Mouse (Mus musculus) midbrain, embryonic 13.5 days (tissue): ENCODE measurements at regions not wholly inside any gene's neighbourhood (a gene's known extent, or its start where the extent isn't known, plus 50 kb on each side); places are given as distances from the start of the nearest gene placed in this dataset.

Source experiments
- ATAC-seq: fragments of 200-750 bp; cut with Nextera tagmentation; 2 replicates; pipeline ENCODE4 v1.8.0; 2017; ENCODE audit warnings: mild to moderate bottlenecking, moderate TSS enrichment, moderate library complexity
- H3K27ac ChIP-seq: fragments of 300-500 bp; sonication (generic); 2 replicates; pipeline ENCODE4 v1.5.1; 2015; ENCODE audit warnings: inconsistent platforms, mild to moderate bottlenecking, moderate library complexity
- H3K27me3 ChIP-seq: fragments of 300-500 bp; sonication (generic); 2 replicates; pipeline ENCODE4 v1.6.1; 2015; ENCODE audit warnings: mild to moderate bottlenecking, inconsistent platforms
- H3K36me3 ChIP-seq: fragments of 300-500 bp; sonication (generic); 2 replicates; pipeline ENCODE4 v1.6.1; 2015; ENCODE audit warnings: mild to moderate bottlenecking, inconsistent platforms
- H3K4me1 ChIP-seq: fragments of 300-500 bp; sonication (generic); replicated peaks from 2 replicates; pipeline ENCODE4 v1.6.1; 2015; ENCODE audit warnings: inconsistent platforms
- H3K4me2 ChIP-seq: fragments of 300-500 bp; sonication (generic); replicated peaks from 2 replicates; pipeline ENCODE4 v1.6.1; 2015; ENCODE audit warnings: moderate library complexity, mild to moderate bottlenecking, inconsistent platforms
- H3K4me3 ChIP-seq: fragments of 300-500 bp; sonication (generic); replicated peaks from 2 replicates; pipeline ENCODE4 v1.5.1; 2015; ENCODE audit warnings: mild to moderate bottlenecking, inconsistent platforms
- H3K9ac ChIP-seq: fragments of 300-500 bp; sonication (generic); replicated peaks from 2 replicates; pipeline ENCODE4 v1.6.1; 2015; ENCODE audit warnings: mild to moderate bottlenecking, inconsistent platforms
- H3K9me3 ChIP-seq: fragments of 300-500 bp; sonication (generic); 2 replicates; pipeline ENCODE4 v1.6.1; 2016; ENCODE audit warnings: mild to moderate bottlenecking, inconsistent platforms
- WGBS: fragments of 180-500 bp; shearing (Covaris S2); methylation state at CpG from one replicate; pipeline ENCODE4 v1.1.7; 2015; 5-methylcytosine and 5-hydroxymethylcytosine counted together

- H3K4me2 ChIP-seq: no peak overlapping the region
- no peak overlapping the region for H3K4me3 ChIP-seq
- H3K27me3 ChIP-seq: no peaks in the 10 kb centered on the region
- H3K4me1 ChIP-seq: no peaks in the 10 kb centered on the region
- 94% methylated on average over 6 of the region's 6 CpGs for whole genome bisulfite sequencing
- no peak overlapping the region for H3K9ac ChIP-seq
- ATAC-seq: no peak
- 0 out of 2 replicates have a peak, but pooled peaks cover 7% of the 10 kb centered on the region for H3K9me3 ChIP-seq
- H3K27ac ChIP-seq: no peak overlapping the region
- H3K36me3 ChIP-seq: no peaks in the 10 kb centered on the region
Measured at GRCm38 (mm10) chr1:39047316-39047715, 61.9 kb downstream of the Pdcl3 start.

- no peak overlapping the region for H3K4me3 ChIP-seq
- ATAC-seq: no peak
- WGBS: 78% methylated on average over 6 of the region's 6 CpGs
- H3K4me1 ChIP-seq: no peaks in the 10 kb centered on the region
- H3K4me2 ChIP-seq: no peak overlapping the region
- no peaks in the 10 kb centered on the region for H3K27me3 ChIP-seq
- H3K36me3 ChIP-seq: no peaks in the 10 kb centered on the region
- no peaks in the 10 kb centered on the region for H3K9me3 ChIP-seq
- H3K9ac ChIP-seq: no peak overlapping the region
- H3K27ac ChIP-seq: no peak overlapping the region
Measured at GRCm38 (mm10) chr1:39057304-39057703, 71.9 kb downstream of the Pdcl3 start.

- no peaks in the 10 kb centered on the region for H3K9me3 ChIP-seq
- no peak for ATAC-seq
- no peak overlapping the region for H3K9ac ChIP-seq
- H3K4me2 ChIP-seq: no peak overlapping the region
- no peak overlapping the region for H3K27ac ChIP-seq
- H3K27me3 ChIP-seq: no peaks in the 10 kb centered on the region
- H3K4me1 ChIP-seq: no peaks in the 10 kb centered on the region
- 93% methylated on average over 6 of the region's 6 CpGs for WGBS
- H3K36me3 ChIP-seq: no peaks in the 10 kb centered on the region
- no peak overlapping the region for H3K4me3 ChIP-seq
Measured at GRCm38 (mm10) chr1:39062509-39062908, 77.1 kb downstream of the Pdcl3 start.

- H3K9me3 ChIP-seq: no peaks in the 10 kb centered on the region
- no peak overlapping the region for H3K4me3 ChIP-seq
- no peak overlapping the region for H3K27ac ChIP-seq
- WGBS: 78% methylated on average over 13 of the region's 13 CpGs
- no peak for ATAC-seq
- no peaks in the 10 kb centered on the region for H3K4me1 ChIP-seq
- H3K4me2 ChIP-seq: no peak overlapping the region
- no peaks in the 10 kb centered on the region for H3K36me3 ChIP-seq
- H3K9ac ChIP-seq: no peak overlapping the region
- H3K27me3 ChIP-seq: no peaks in the 10 kb centered on the region
Measured at GRCm38 (mm10) chr1:39063666-39064385, 78.4 kb downstream of the Pdcl3 start.

DNA sequence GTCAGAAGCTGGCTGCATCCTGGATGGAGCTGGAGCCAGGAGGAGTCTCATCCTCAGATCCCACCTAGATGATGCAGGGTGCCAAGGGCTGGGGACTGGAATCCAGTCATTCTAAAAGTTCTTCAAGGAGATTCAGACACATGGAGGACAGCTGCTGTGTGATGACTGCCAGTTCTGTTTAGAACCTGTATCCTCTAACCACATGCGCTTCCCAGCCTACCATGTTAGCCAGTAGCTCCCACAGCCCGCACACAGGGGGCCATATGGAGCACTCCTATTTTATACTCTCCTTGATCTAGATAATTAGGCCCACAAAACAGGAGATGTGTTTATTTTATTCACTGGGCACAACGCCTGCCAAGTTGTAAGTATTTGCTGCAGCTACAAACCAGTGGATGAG is 79.4 kb downstream of the Pdcl3 start:
- no peak overlapping the region for H3K4me3 ChIP-seq
- no peaks in the 10 kb centered on the region for H3K4me1 ChIP-seq
- WGBS: 92% methylated on average over 3 of the region's 3 CpGs
- no peak overlapping the region for H3K27ac ChIP-seq
- H3K27me3 ChIP-seq: no peaks in the 10 kb centered on the region
- no peaks in the 10 kb centered on the region for H3K9me3 ChIP-seq
- ATAC-seq: no peak
- no peaks in the 10 kb centered on the region for H3K36me3 ChIP-seq
- H3K9ac ChIP-seq: no peak overlapping the region
- H3K4me2 ChIP-seq: no peak overlapping the region

- Histone ChIP-seq H3K4me1 (no peaks in the 10 kb centered on the region), H3K27ac (no peak overlapping the region), H3K4me3 (no peak overlapping the region), H3K9ac (no peak overlapping the region), H3K27me3 (no peaks in the 10 kb centered on the region), H3K4me2 (no peak overlapping the region), H3K9me3 (no peaks in the 10 kb centered on the region), H3K36me3 (no peaks in the 10 kb centered on the region)
- WGBS: 66% methylated on average over 3 of the region's 3 CpGs
- ATAC-seq: no peak
Measured at GRCm38 (mm10) chr1:39067901-39068300, 82.5 kb downstream of the Pdcl3 start.

DNA sequence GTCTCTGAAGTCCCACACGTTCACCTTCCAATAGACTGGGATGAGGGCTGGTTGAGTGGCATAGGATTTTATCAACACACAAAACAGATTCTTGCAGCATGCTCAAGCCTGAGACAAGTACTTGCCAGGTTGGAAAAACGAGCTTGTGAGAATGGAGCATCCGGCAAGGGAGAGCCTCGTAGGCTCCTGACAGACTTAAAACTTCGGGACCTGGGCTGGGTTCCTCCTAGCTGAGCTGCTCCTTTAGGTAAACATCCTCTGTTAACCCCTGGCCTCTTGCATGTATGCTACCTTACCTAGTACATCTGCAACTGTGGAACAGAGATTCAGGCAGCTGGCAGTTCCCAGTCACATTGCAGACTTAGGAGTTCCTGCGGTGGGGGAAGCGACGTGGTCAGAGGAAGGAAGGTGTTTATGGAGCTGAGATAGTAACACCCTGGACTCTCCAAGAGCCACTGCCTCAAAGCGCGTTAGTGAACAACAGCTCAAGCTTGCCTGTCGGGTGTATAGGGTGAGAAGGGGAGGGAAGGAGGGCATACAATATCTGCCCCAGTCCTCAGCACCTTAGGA is 83.8 kb downstream of the Pdcl3 start:
- ATAC-seq: no peak
- Histone ChIP-seq H3K36me3 (no peaks in the 10 kb centered on the region), H3K4me1 (no peaks in the 10 kb centered on the region), H3K9ac (no peak overlapping the region), H3K27ac (no peak overlapping the region), H3K4me3 (no peak overlapping the region), H3K4me2 (no peak overlapping the region), H3K9me3 (no peaks in the 10 kb centered on the region), H3K27me3 (no peaks in the 10 kb centered on the region)
- 80% methylated on average over 11 of the region's 11 CpGs for WGBS

GRCm38 (mm10) chr1:39069676-39070075 is 84.3 kb downstream of the Pdcl3 start:
- ATAC-seq: no peak
- H3K27ac ChIP-seq: no peak overlapping the region
- H3K4me2 ChIP-seq: no peak overlapping the region
- H3K9ac ChIP-seq: no peak overlapping the region
- WGBS: 78% methylated on average over 7 of the region's 7 CpGs
- no peaks in the 10 kb centered on the region for H3K27me3 ChIP-seq
- H3K4me3 ChIP-seq: no peak overlapping the region
- H3K36me3 ChIP-seq: no peaks in the 10 kb centered on the region
- H3K9me3 ChIP-seq: no peaks in the 10 kb centered on the region
- H3K4me1 ChIP-seq: no peaks in the 10 kb centered on the region

DNA sequence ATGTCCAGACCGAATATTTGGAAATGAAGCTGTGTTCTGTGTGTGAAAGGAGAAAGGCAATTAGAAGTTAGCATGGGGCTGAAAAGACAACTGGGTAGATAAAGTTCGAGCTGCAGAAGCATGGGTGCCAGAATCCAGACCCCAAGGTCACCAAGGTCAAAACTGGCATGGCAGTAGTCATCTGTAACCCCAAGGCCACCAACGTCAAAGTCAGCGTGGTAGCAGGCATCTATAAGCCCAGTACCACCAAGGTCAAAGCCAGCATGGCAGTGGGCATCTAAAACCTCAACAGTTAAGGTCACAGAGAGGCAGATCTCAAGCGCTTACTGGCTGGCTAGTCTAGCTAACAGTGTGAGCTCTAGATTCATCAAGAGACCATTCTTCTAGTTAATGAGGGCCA is 90.6 kb downstream of the Pdcl3 start:
- Histone ChIP-seq H3K9me3 (no peaks in the 10 kb centered on the region), H3K4me3 (no peak overlapping the region), H3K36me3 (no peaks in the 10 kb centered on the region), H3K27me3 (no peaks in the 10 kb centered on the region), H3K9ac (no peak overlapping the region), H3K4me1 (no peaks in the 10 kb centered on the region), H3K27ac (no peak overlapping the region), H3K4me2 (no peak overlapping the region)
- no peak for ATAC-seq
- 88% methylated on average over 5 of the region's 5 CpGs for WGBS

DNA sequence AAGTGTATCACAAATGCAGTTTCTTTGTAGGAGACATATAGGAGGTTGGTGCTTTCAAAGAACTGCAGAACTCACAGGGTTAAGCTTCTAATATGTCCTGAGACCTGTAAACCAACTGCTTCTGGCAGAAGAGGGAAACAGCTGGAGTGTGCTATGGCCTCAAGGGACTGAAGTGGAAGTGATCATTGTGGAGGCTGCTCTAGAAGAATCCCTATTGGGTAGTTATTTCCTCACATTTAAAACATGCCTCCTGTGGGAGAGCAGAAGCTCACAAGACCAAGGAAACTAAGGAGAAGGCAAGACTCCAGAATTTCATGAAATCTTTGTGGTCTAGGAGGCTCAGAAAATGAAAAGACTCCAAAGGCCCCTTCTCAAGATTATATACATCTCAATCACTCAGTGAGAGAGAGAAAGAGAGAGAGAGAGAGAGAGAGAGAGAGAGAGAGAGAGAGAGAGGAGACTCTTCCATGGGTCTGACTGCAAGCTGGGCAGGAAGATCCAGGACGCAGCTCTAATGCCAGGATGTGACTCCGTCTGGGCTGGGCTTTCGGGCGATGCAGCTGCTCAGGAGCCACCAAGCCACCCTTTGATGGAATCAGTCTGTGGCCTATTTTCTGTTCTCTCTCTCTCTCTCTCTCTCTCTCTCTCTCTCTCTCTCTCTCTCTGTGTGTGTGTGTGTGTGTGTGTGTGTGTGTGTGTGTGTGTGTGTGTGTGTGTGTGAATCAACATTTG is 93.3 kb downstream of the Pdcl3 start:
- Histone ChIP-seq H3K4me1 (no peaks in the 10 kb centered on the region), H3K27me3 (no peaks in the 10 kb centered on the region), H3K4me3 (no peak overlapping the region), H3K9me3 (no peaks in the 10 kb centered on the region), H3K36me3 (no peaks in the 10 kb centered on the region), H3K4me2 (no peak overlapping the region), H3K27ac (no peak overlapping the region), H3K9ac (no peak overlapping the region)
- 87% methylated on average over 4 of the region's 4 CpGs for WGBS
- ATAC-seq: no peak

- H3K27ac ChIP-seq: no peak overlapping the region
- H3K4me2 ChIP-seq: no peak overlapping the region
- no peak for ATAC-seq
- H3K9ac ChIP-seq: no peak overlapping the region
- H3K36me3 ChIP-seq: no peaks in the 10 kb centered on the region
- H3K4me1 ChIP-seq: no peaks in the 10 kb centered on the region
- no peaks in the 10 kb centered on the region for H3K9me3 ChIP-seq
- 90% methylated on average over 7 of the region's 7 CpGs for WGBS
- H3K27me3 ChIP-seq: no peaks in the 10 kb centered on the region
- H3K4me3 ChIP-seq: no peak overlapping the region
Measured at GRCm38 (mm10) chr1:39083911-39084826, 98.8 kb downstream of the Pdcl3 start.

DNA sequence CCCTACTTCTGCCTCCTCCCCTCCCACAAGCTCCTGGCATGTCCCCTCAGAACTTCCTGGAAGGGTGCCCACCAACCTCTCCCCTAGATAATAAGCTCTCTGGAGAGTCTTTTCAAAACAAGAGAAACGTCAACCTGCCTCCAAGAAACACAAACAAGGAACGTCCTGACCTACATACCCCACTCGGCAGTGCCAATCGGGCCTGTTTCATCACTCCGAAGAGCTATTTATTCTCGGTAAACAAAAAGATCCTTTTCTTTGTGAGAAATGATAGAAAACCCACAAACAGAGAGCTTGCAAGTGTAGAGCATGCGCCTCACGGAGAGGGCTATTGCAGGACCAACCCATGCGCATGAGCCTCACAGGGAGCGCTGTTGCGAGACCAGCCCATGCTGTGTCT is 100.9 kb downstream of the Pdcl3 start:
- no peak overlapping the region for H3K27ac ChIP-seq
- H3K4me1 ChIP-seq: no peaks in the 10 kb centered on the region
- no peaks in the 10 kb centered on the region for H3K27me3 ChIP-seq
- H3K9ac ChIP-seq: no peak overlapping the region
- WGBS: 83% methylated on average over 11 of the region's 11 CpGs
- H3K4me3 ChIP-seq: no peak overlapping the region
- H3K36me3 ChIP-seq: no peaks in the 10 kb centered on the region
- H3K4me2 ChIP-seq: no peak overlapping the region
- no peak for ATAC-seq
- H3K9me3 ChIP-seq: no peaks in the 10 kb centered on the region
